Mouse (Mus musculus) retina, adult 2 months (tissue): Measurements from ENCODE around the gene Nipbl.

Experiments
- DNase-seq: peaks from one replicate; pipeline ENCODE4 v3.0.0-alpha.2; 2012; ENCODE audit warnings: low read depth, low spot score

Nipbl gene

GRCm38 (mm10) chr15:8416500-8417138 lies 27.6 kb downstream of the Nipbl start:
- no peak for DNase-seq

GRCm38 (mm10) chr15:8413356-8413755 lies 30.9 kb downstream of the Nipbl start:
- DNase-seq = no peak

GRCm38 (mm10) chr15:8411873-8412272 lies 32.4 kb downstream of the Nipbl start:
- no peak for DNase-seq

GRCm38 (mm10) chr15:8411168-8411837 lies 33.0 kb downstream of the Nipbl start:
- no peak for DNase-seq

- no peak for DNase-seq
Measured at GRCm38 (mm10) chr15:8407082-8407481, 37.2 kb downstream of the Nipbl start.

GRCm38 (mm10) chr15:8406219-8406618 lies 38.0 kb downstream of the Nipbl start:
- DNase-seq = no peak

- DNase-seq = no peak
Measured at GRCm38 (mm10) chr15:8402591-8402990, 41.7 kb downstream of the Nipbl start.

GRCm38 (mm10) chr15:8401536-8401935 lies 42.7 kb downstream of the Nipbl start:
- no peak for DNase-seq

- DNase-seq = no peak
Measured at GRCm38 (mm10) chr15:8391764-8392163, 52.5 kb downstream of the Nipbl start.

- peak; percentile 9 for DNase-seq
Measured at GRCm38 (mm10) chr15:8382213-8382612, 62.0 kb downstream of the Nipbl start.

- no peak for DNase-seq
Measured at GRCm38 (mm10) chr15:8375657-8376056, 68.6 kb downstream of the Nipbl start.

GRCm38 (mm10) chr15:8374724-8375123 lies 69.5 kb downstream of the Nipbl start:
- no peak for DNase-seq

- DNase-seq = no peak
Measured at GRCm38 (mm10) chr15:8347104-8347773, 97.0 kb downstream of the Nipbl start.

- no peak for DNase-seq
Measured at GRCm38 (mm10) chr15:8340596-8340995, 103.7 kb downstream of the Nipbl start.

GRCm38 (mm10) chr15:8331547-8331946 lies 112.7 kb downstream of the Nipbl start:
- DNase-seq = no peak

GRCm38 (mm10) chr15:8325629-8326028 lies 118.6 kb downstream of the Nipbl start:
- DNase-seq = no peak

- no peak for DNase-seq
Measured at GRCm38 (mm10) chr15:8324833-8325232, 119.4 kb downstream of the Nipbl start.

- DNase-seq = no peak
Measured at GRCm38 (mm10) chr15:8324061-8324460, 120.2 kb downstream of the Nipbl start.

GRCm38 (mm10) chr15:8321491-8321890 lies 122.8 kb downstream of the Nipbl start:
- no peak for DNase-seq

- DNase-seq = no peak
Measured at GRCm38 (mm10) chr15:8319191-8319590, 125.1 kb downstream of the Nipbl start.

GRCm38 (mm10) chr15:8317381-8317780 lies 126.9 kb downstream of the Nipbl start:
- DNase-seq = no peak

- DNase-seq = no peak
Measured at GRCm38 (mm10) chr15:8305474-8305873, 138.8 kb downstream of the Nipbl start.

GRCm38 (mm10) chr15:8302944-8303343 lies 141.3 kb downstream of the Nipbl start:
- DNase-seq = no peak
